Mouse (Mus musculus): ENCODE results near the gene Fmod. TPM values are rescaled to one million over a fixed set of nuclear protein-coding genes. Genes with fewer than 3 reads are reported as not detected.

Gene Fmod
- polyA plus RNA-seq, 1 experiment from 2014 or later = 48.5 TPM

DNA sequence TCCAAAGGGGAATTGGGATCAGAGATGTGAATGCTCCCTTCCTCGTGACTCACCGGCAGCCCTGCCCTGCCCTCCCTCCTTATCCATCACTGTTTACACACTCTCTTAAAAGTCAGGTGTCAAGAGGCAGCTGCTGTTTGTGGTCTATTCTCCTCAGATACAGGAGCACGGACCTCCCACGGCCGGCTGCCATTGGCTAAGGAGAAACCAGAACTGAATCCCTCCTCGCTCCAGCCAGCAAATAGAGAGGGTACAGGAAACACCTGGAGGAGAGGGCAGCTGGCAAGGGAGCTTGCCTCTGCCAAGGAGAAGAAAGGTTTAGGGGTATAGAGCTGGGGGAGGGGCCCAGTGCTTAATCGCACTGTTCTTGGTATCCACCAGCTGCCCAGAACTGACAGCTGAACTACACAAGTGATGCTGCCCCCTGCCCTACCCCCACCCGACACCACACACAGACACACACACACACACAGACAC lies 30.1 kb downstream of the Fmod start:
- Histone ChIP-seq H3K27me3 (no peaks in the 10 kb centered on the region), H3K4me2 (replicated peaks) (peak overlapping the region; percentile 32), H3K4me3 (no peak overlapping the region), H3K4me1 (peaks cover 85% of the 10 kb centered on the region), H3K36me3 (no peaks in the 10 kb centered on the region), H3K27ac (peak overlapping the region; percentile 63; the same call in 1 of the 2 replicates), H3K9me3 (no peaks in the 10 kb centered on the region), H3K9ac (no peak overlapping the region)
- ATAC-seq (ENCODE audit: low FRiP score, low read depth) = peak; percentile 44
- WGBS = 3% methylated on average over 8 of the region's 8 CpGs

DNA sequence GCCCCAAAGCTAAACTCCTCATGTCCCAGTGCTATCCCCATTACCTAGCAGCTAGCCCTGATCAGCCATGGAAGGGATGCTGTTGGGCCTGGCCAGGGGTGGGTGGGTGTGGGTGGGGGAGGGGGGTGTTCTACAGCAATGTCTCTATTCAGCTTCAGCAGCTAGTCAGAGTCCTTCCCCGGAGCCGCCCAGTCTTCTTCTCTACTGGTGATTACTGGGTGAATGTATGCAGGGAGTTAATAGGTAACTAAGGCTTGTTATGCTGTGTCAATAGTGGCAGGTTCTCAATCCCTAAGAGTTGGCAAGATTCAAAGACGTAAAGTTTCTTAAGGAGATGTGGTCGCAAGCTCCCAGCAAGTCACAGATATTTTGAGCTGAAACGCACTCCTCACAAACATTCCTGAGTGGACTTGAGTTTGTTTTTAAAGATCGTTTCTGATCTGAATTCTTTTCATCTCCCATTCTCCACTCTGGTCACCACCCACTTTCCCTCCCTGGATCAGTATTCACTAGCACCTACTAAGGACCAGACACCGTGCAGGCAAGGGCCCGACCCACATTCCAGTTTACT lies 33.1 kb downstream of the Fmod start:
- Histone ChIP-seq H3K36me3 (peaks cover 6% of the 10 kb centered on the region; the same call in 1 of the 2 replicates), H3K27ac (no peak overlapping the region; the same call in 1 of the 2 replicates), H3K4me2 (replicated peaks) (no peak overlapping the region), H3K4me3 (no peak overlapping the region), H3K27me3 (no peaks in the 10 kb centered on the region), H3K4me1 (peaks cover 77% of the 10 kb centered on the region), H3K9ac (no peak overlapping the region), H3K9me3 (no peaks in the 10 kb centered on the region)
- 72% methylated on average over 8 of the region's 8 CpGs for WGBS
- no peak for ATAC-seq (ENCODE audit: low FRiP score, low read depth)

DNA sequence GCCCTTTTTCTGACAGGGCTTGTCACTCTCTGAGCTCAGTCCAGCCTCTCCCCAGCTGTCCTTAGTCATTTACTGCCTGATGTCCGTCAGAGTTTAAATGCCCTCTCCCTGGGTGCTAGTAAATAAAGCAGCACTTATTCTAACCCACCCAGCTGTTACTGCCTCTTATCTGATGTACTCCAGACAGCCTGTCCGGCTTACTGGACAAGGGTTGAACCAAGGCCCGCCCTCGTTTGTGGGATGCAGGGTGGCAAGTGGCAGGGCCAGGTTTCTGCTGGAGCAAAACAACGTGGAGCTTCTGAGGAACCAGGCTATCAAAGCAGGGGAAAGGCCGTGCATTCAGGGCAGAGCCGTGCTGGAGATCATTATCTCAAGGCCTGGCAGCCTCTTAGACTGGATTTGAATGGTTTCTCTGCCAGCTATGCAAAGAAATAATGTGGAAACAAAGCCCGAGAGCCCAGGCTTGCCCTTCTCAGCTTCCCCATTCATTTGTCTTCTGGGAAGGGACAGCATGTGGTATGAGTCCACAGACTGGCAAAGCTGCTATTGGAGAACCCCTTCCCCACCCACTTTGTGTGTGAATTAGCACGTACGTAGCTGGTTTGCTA lies 34.5 kb downstream of the Fmod start:
- Histone ChIP-seq H3K27me3 (no peaks in the 10 kb centered on the region), H3K9ac (no peak overlapping the region), H3K27ac (no peak overlapping the region), H3K9me3 (no peaks in the 10 kb centered on the region), H3K36me3 (peaks cover 16% of the 10 kb centered on the region), H3K4me3 (no peak overlapping the region), H3K4me1 (peaks cover 76% of the 10 kb centered on the region), H3K4me2 (replicated peaks) (no peak overlapping the region)
- WGBS = 31% methylated on average over 10 of the region's 10 CpGs
- peak; percentile 48 for ATAC-seq (ENCODE audit: low FRiP score, low read depth)

DNA sequence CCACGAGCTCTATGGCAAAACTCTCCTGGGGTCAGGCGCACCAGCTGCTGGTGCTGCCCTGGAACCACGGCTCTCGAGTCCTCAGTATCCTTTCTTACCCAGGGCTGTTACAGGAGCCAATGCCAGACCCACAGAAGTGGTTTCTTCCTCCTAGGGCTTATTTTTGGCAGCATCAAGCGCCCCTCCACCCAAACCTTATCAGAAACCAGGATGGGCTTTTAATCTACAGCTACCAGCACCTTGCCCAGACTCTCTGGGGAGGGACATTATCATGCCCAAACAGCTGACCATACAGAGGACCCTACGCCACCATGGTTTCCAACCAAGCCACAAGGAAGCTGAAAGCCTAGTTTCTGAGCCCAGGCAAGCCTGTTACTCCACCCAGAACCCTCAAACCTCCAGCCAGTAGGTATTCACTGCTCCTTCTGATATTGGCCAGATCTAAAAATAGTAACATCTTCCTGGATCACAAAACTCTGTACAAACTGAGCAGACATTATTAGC lies 36.1 kb downstream of the Fmod start:
- no peak overlapping the region for H3K4me2 ChIP-seq (replicated peaks)
- ATAC-seq (ENCODE audit: low FRiP score, low read depth) = no peak
- 88% methylated on average over 6 of the region's 6 CpGs for WGBS
- no peak overlapping the region for H3K9ac ChIP-seq
- no peak overlapping the region for H3K27ac ChIP-seq
- no peak overlapping the region for H3K4me3 ChIP-seq
- H3K36me3 ChIP-seq = peaks cover 20% of the 10 kb centered on the region
- H3K27me3 ChIP-seq = no peaks in the 10 kb centered on the region
- no peaks in the 10 kb centered on the region for H3K9me3 ChIP-seq
- peaks cover 76% of the 10 kb centered on the region for H3K4me1 ChIP-seq

DNA sequence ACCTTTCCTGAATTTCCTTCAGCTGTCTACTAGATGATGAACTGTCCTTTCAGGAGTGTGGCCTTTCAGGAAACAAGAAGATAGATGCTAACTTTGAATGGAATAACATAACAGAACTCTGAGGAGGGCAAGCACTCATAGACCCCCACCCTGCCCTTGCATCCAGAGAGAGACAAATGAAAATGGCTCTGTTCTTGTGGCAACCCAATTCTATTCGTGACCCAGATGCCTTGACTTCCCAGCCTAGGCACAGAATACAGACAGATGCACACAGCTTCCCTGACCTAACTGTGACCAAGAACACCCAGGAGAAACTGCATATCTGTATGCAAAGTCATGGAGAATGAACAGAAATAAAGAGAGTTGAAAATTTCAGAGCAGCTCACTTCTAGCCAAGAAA lies 36.6 kb downstream of the Fmod start:
- Histone ChIP-seq H3K4me3 (no peak overlapping the region), H3K27me3 (no peaks in the 10 kb centered on the region), H3K4me1 (peaks cover 77% of the 10 kb centered on the region), H3K27ac (no peak overlapping the region), H3K9me3 (no peaks in the 10 kb centered on the region), H3K36me3 (peaks cover 20% of the 10 kb centered on the region), H3K9ac (no peak overlapping the region), H3K4me2 (replicated peaks) (no peak overlapping the region)
- WGBS = 65% methylated on average over 1 of the region's 1 CpGs
- ATAC-seq (ENCODE audit: low FRiP score, low read depth) = no peak

DNA sequence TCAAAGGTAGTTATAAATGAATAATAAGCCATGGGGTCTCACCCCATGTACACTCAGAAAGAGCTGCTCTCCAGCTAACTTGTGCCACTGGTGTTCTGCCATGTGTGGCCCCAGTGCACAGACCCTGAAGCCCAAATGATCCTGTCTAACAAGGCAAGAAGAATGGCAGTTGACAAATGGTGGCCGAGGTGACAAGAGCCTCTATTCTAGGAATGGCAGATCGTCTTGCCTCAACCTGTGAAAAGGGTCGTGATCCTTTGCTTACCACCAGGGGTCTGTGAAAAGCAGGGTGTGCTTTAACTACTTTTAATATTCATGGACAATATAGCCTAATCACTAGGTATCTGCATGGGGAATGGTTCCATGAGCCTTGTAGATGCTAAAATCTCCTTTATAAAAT lies 37.1 kb downstream of the Fmod start:
- ATAC-seq (ENCODE audit: low FRiP score, low read depth) = no peak
- no peak overlapping the region for H3K4me3 ChIP-seq
- H3K4me2 ChIP-seq (replicated peaks) = no peak overlapping the region
- no peak overlapping the region for H3K27ac ChIP-seq
- H3K27me3 ChIP-seq = no peaks in the 10 kb centered on the region
- no peak overlapping the region for H3K9ac ChIP-seq
- H3K36me3 ChIP-seq = peaks cover 20% of the 10 kb centered on the region
- WGBS = 47% methylated on average over 3 of the region's 3 CpGs
- no peaks in the 10 kb centered on the region for H3K9me3 ChIP-seq
- H3K4me1 ChIP-seq = peaks cover 76% of the 10 kb centered on the region

DNA sequence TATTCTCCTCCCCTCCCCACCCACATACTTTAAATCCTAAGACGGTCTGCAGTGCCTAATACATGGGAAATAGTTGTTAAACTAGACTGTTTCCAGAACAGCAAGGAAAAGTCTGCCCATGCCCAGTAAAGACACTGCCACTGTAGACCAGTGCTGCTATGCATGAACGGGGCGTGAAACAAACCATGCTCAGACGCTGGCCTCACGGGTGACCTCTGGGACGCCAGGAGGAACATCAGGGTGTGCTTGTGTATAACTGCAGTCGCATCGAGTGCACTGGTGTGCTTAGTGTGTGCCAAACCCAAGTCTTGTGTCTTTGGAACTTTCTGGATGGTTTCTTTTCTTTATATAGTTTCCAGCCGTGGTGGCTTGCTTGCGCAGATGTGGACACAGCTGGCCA lies 37.6 kb downstream of the Fmod start:
- no peaks in the 10 kb centered on the region for H3K9me3 ChIP-seq
- no peak overlapping the region for H3K27ac ChIP-seq
- H3K4me3 ChIP-seq = no peak overlapping the region
- peaks cover 76% of the 10 kb centered on the region for H3K4me1 ChIP-seq
- H3K36me3 ChIP-seq = peaks cover 20% of the 10 kb centered on the region
- WGBS = 86% methylated on average over 10 of the region's 10 CpGs
- no peaks in the 10 kb centered on the region for H3K27me3 ChIP-seq
- no peak overlapping the region for H3K9ac ChIP-seq
- no peak for ATAC-seq (ENCODE audit: low FRiP score, low read depth)
- H3K4me2 ChIP-seq (replicated peaks) = no peak overlapping the region

DNA sequence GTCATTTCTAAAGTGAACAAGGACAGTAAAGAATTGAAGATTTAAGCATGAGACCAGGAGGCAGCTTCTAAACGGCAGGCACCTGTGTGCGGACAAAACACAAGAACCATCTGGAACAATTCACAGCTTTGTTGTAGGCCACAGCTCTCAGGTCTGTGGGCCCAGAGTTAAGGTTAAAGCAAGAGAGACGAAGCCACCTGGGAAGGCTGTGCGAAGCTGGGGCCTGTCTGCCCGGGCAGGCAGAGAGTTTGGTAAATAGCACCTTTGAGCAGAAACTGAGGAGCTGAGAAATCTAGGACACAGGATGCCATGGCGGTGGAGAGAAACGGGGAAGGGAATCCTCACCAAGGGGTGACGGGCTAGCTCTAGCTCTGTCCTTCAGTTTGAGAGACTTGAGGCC lies 38.5 kb downstream of the Fmod start:
- Histone ChIP-seq H3K4me2 (replicated peaks) (peak overlapping the region; percentile 90), H3K9me3 (no peaks in the 10 kb centered on the region), H3K27me3 (no peaks in the 10 kb centered on the region), H3K36me3 (peaks cover 20% of the 10 kb centered on the region), H3K27ac (no peak overlapping the region), H3K4me3 (no peak overlapping the region), H3K4me1 (peaks cover 72% of the 10 kb centered on the region), H3K9ac (peak overlapping the region; percentile 25; the same call in 1 of the 2 replicates)
- ATAC-seq (ENCODE audit: low FRiP score, low read depth) = no peak
- 74% methylated on average over 8 of the region's 8 CpGs for WGBS

DNA sequence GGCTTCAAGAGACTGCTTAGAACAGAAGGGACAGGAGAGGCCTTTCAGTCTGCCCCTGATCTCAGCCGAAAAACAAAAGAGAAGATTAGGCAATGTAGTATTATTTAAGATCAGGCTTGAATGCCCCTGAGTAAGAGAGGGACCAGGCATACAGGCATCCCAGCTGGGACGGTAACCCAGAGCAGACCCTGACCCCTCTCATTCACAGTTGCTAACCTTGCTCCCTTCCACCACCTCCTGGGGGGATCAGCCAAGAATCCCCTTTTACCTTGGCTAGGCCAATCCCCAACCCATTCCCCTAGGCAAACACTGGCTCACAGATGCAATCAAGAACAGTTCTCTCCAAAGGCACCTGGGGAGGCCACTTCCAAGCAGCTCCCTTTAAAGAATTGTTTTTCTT lies 39.7 kb downstream of the Fmod start:
- Histone ChIP-seq H3K27me3 (no peaks in the 10 kb centered on the region), H3K4me2 (replicated peaks) (peak overlapping the region; percentile 90), H3K36me3 (peaks cover 20% of the 10 kb centered on the region), H3K4me3 (peak overlapping the region; percentile 70), H3K4me1 (peaks cover 60% of the 10 kb centered on the region), H3K9ac (no peak overlapping the region), H3K9me3 (no peaks in the 10 kb centered on the region), H3K27ac (no peak overlapping the region)
- no peak for ATAC-seq (ENCODE audit: low FRiP score, low read depth)
- 61% methylated on average over 2 of the region's 2 CpGs for WGBS

DNA sequence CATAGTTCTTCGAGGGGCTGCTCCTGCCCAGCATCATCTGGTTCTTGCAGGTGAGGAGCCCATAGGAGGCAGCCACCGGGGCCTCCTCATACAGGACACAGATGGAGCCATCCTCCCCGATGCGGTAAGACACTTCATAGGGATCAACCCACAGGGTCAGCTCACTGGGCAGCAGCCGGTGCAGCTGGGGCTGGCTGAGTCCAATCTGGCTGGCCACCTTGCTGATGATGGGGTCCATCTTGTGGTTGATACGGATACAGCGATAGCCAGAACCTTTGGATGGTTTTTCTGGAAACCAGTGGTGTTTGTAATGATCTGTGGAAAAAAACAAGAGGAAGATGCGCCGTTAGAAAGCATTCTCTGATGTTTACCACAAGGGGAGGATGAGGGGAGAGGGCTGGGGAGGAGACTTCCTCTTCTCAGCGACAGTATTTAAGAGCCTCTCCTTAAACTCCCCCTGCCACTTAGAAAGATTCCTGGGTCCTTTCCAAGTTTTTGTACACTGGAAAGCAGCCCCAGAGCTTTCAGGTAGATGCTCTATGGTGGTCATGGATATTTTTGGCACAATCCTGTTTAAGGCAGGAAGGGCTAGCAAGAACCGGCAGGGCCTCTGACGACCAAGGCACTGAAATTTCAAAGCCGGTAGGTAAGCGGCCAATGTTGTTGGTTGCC lies 40.5 kb downstream of the Fmod start:
- H3K4me3 ChIP-seq = peak overlapping the region; percentile 70
- no peak overlapping the region for H3K27ac ChIP-seq
- peak overlapping the region; percentile 89 for H3K9ac ChIP-seq
- peaks cover 20% of the 10 kb centered on the region for H3K36me3 ChIP-seq
- peaks cover 60% of the 10 kb centered on the region for H3K4me1 ChIP-seq
- no peaks in the 10 kb centered on the region for H3K9me3 ChIP-seq
- ATAC-seq (ENCODE audit: low FRiP score, low read depth) = no peak
- no peaks in the 10 kb centered on the region for H3K27me3 ChIP-seq
- WGBS = 50% methylated on average over 14 of the region's 14 CpGs
- peak overlapping the region; percentile 90 for H3K4me2 ChIP-seq (replicated peaks)

DNA sequence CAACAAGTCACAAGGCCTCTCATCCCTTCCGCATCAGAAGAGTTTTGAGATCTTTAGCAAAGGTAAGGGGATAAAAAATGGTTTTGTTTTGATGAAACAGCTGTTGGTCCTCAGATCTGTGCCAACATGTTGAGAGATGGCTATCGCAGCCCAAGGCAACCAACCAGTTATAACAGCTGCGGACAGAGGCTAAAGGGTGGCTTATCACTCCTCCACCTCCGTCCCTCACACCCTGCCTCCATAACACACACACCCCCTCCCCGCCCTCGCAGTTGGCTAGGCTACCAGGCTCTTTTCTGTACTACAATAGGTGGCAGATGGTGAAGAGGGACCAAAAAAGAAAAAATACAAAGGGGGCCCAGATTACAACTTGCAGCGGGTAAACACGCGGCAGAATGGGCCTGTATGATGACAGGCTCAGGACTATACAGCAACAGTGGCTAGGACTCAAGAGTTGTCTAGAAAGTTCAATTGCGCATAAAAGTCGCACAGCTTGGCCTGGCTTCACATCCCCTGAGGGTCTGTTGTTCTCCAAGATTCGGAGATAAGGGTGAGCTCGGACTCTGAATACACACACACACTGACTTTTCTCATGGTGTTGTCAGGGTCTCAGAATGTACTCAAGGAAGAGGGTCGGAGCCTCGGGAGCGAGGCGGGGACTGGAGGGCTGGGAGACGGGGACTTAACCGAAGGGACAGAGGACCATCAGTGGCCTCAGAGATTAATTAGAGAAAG lies 41.2 kb downstream of the Fmod start:
- Histone ChIP-seq H3K27me3 (no peaks in the 10 kb centered on the region), H3K4me1 (peaks cover 63% of the 10 kb centered on the region), H3K9ac (peak overlapping the region; percentile 89), H3K4me3 (peak overlapping the region; percentile 70), H3K9me3 (no peaks in the 10 kb centered on the region), H3K27ac (no peak overlapping the region; the same call in 1 of the 2 replicates), H3K4me2 (replicated peaks) (peak overlapping the region; percentile 90), H3K36me3 (peaks cover 20% of the 10 kb centered on the region)
- no peak for ATAC-seq (ENCODE audit: low FRiP score, low read depth)
- 12% methylated on average over 19 of the region's 19 CpGs for WGBS

Measured in limb, embryonic 13.5 days (tissue).